Mouse (Mus musculus) forebrain, postnatal 0 days (tissue): ENCODE results near the gene Tcf7l1. TPM values are rescaled to one million over a fixed set of nuclear protein-coding genes. Genes with fewer than 3 reads are reported as not detected.

Source experiments
- ATAC-seq: fragments of 200-750 bp; cut with Nextera tagmentation; 2 replicates; pipeline ENCODE4 v1.8.0; 2017; ENCODE audit warnings: mild to moderate bottlenecking, moderate library complexity
- DNase-seq: peaks from one replicate; pipeline ENCODE4 v3.0.0-alpha.2; 2015
- H3K27ac ChIP-seq: fragments of 300-500 bp; sonication (generic); 2 replicates; pipeline ENCODE4 v1.5.1; 2014; ENCODE audit warnings: low read depth, mild to moderate bottlenecking, antibody characterized with exemption, low read length, moderate library complexity, mixed read lengths
- H3K27me3 ChIP-seq: fragments of 300-500 bp; sonication (generic); 2 replicates; pipeline ENCODE4 v1.6.1; 2014; ENCODE audit warnings: mild to moderate bottlenecking, low read length, mixed read lengths; ENCODE audit not compliant: insufficient read depth
- H3K36me3 ChIP-seq: fragments of 300-500 bp; sonication (generic); 2 replicates; pipeline ENCODE4 v1.6.1; 2014; ENCODE audit warnings: mild to moderate bottlenecking, moderate library complexity; ENCODE audit not compliant: insufficient read depth
- H3K4me1 ChIP-seq: fragments of 300-500 bp; sonication (generic); 2 replicates; pipeline ENCODE4 v1.6.1; 2014; ENCODE audit warnings: antibody characterized with exemption; ENCODE audit not compliant: insufficient read depth
- H3K4me2 ChIP-seq: fragments of 300-500 bp; sonication (generic); 2 replicates; pipeline ENCODE4 v1.6.1; 2014; ENCODE audit warnings: low read depth, mild to moderate bottlenecking, moderate library complexity
- H3K4me3 ChIP-seq: fragments of 300-500 bp; sonication (generic); 2 replicates; pipeline ENCODE4 v1.5.1; 2014; ENCODE audit warnings: low read depth, low read length, mixed read lengths
- H3K9ac ChIP-seq: fragments of 300-500 bp; sonication (generic); 2 replicates; pipeline ENCODE4 v1.6.1; 2014; ENCODE audit warnings: mild to moderate bottlenecking
- H3K9me3 ChIP-seq: fragments of 300-500 bp; sonication (generic); 2 replicates; pipeline ENCODE4 v1.6.1; 2016; ENCODE audit warnings: low read length
- CTCF ChIP-seq: sonication (generic); IDR thresholded peaks from 2 replicates; pipeline ENCODE4 v1.5.1; 2016; ENCODE audit warnings: antibody characterized with exemption, control low read depth, low read depth
- WGBS: fragments of 180-500 bp; shearing (Covaris S2); extraction: QIAGEN DNeasy Blood & Tissue Kit; methylation state at CpG from one replicate; pipeline ENCODE4 v1.1.7; 2014; 5-methylcytosine and 5-hydroxymethylcytosine counted together
- polyA plus RNA-seq: library from polyadenylated mRNA; unstranded; fragments of >200 nt; fragmentation: Nextera tagmentation; extraction: Ambion mirVana; gene quantifications from 2 replicates; pipeline ENCODE4 v1.2.1, GENCODE M21; 2015
- total RNA-seq: library from RNA; depleted of rRNA; stranded (reverse); fragments of >200 nt; gene quantifications from 2 replicates; pipeline ENCODE4 v1.2.3, GENCODE M21; 2014

The Tcf7l1 gene
- total and polyA plus RNA-seq, 2 experiments from 2014 or later, result 1.1 to 4.5 TPM

GRCm38 (mm10) chr6:72593914-72594313 lies 195.1 kb downstream of the Tcf7l1 start:
- no peak overlapping the region for H3K9ac ChIP-seq
- no peaks in the 10 kb centered on the region for H3K27me3 ChIP-seq
- no peak for TF ChIP-seq CTCF
- ATAC-seq, result no peak
- peaks cover 6% of the 10 kb centered on the region for H3K4me1 ChIP-seq
- no peak for DNase-seq
- H3K27ac ChIP-seq, result no peak overlapping the region
- H3K9me3 ChIP-seq, result no peaks in the 10 kb centered on the region
- H3K36me3 ChIP-seq, result no peaks in the 10 kb centered on the region
- 70% methylated on average over 5 of the region's 5 CpGs for WGBS
- no peak overlapping the region for H3K4me2 ChIP-seq
- no peak overlapping the region for H3K4me3 ChIP-seq

- Histone ChIP-seq H3K36me3 (no peaks in the 10 kb centered on the region), H3K4me1 (peaks cover 6% of the 10 kb centered on the region), H3K4me3 (no peak overlapping the region), H3K9me3 (no peaks in the 10 kb centered on the region), H3K27ac (no peak overlapping the region), H3K4me2 (no peak overlapping the region), H3K9ac (no peak overlapping the region), H3K27me3 (no peaks in the 10 kb centered on the region)
- 78% methylated on average over 6 of the region's 6 CpGs for WGBS
- no peak for DNase-seq
- no peak for TF ChIP-seq CTCF
- ATAC-seq, result no peak
Observed at GRCm38 (mm10) chr6:72593011-72593803, 195.8 kb downstream of the Tcf7l1 start.

- DNase-seq, result no peak
Observed at GRCm38 (mm10) chr6:72590111-72590510, 198.9 kb downstream of the Tcf7l1 start.

GRCm38 (mm10) chr6:72588307-72588706 lies 200.7 kb downstream of the Tcf7l1 start:
- H3K27me3 ChIP-seq, result no peaks in the 10 kb centered on the region
- no peak for TF ChIP-seq CTCF
- H3K9ac ChIP-seq, result no peak overlapping the region
- H3K27ac ChIP-seq, result no peak overlapping the region
- peaks cover 13% of the 10 kb centered on the region for H3K36me3 ChIP-seq
- H3K9me3 ChIP-seq, result no peaks in the 10 kb centered on the region
- DNase-seq (no peak), ATAC-seq (no peak)
- H3K4me1 ChIP-seq, result no peaks in the 10 kb centered on the region
- no peak overlapping the region for H3K4me3 ChIP-seq
- H3K4me2 ChIP-seq, result no peak overlapping the region

More at GRCm38 (mm10) chr6:72590111-72590510, 198.9 kb downstream of the Tcf7l1 start:
- Histone ChIP-seq H3K36me3 (peaks cover 7% of the 10 kb centered on the region), H3K4me3 (no peak overlapping the region), H3K27ac (no peak overlapping the region), H3K4me1 (no peaks in the 10 kb centered on the region), H3K4me2 (no peak overlapping the region), H3K9ac (no peak overlapping the region), H3K9me3 (no peaks in the 10 kb centered on the region), H3K27me3 (no peaks in the 10 kb centered on the region)
- ATAC-seq, result no peak
- TF ChIP-seq CTCF, result no peak

- H3K9me3 ChIP-seq, result no peaks in the 10 kb centered on the region
- 80% methylated on average over 3 of the region's 3 CpGs for WGBS
- TF ChIP-seq CTCF, result no peak
- H3K9ac ChIP-seq, result no peak overlapping the region
- no peaks in the 10 kb centered on the region for H3K4me1 ChIP-seq
- no peak for ATAC-seq
- H3K27me3 ChIP-seq, result no peaks in the 10 kb centered on the region
- peaks cover 13% of the 10 kb centered on the region for H3K36me3 ChIP-seq
- no peak for DNase-seq
- no peak overlapping the region for H3K27ac ChIP-seq
- no peak overlapping the region for H3K4me3 ChIP-seq
- no peak overlapping the region for H3K4me2 ChIP-seq
Observed at GRCm38 (mm10) chr6:72586701-72587100, 202.4 kb downstream of the Tcf7l1 start.

- ATAC-seq, result no peak
- 90% methylated on average over 11 of the region's 11 CpGs for WGBS
- no peak overlapping the region for H3K9ac ChIP-seq
Observed at GRCm38 (mm10) chr6:72584154-72584553, 204.9 kb downstream of the Tcf7l1 start.

GRCm38 (mm10) chr6:72583211-72583839 lies 205.7 kb downstream of the Tcf7l1 start:
- H3K4me3 ChIP-seq, result no peak overlapping the region
- no peak for TF ChIP-seq CTCF
- peaks cover 30% of the 10 kb centered on the region for H3K36me3 ChIP-seq
- no peak overlapping the region for H3K4me2 ChIP-seq
- ATAC-seq (no peak), DNase-seq (no peak)
- no peaks in the 10 kb centered on the region for H3K27me3 ChIP-seq
- H3K9ac ChIP-seq, result no peak overlapping the region
- H3K9me3 ChIP-seq, result no peaks in the 10 kb centered on the region
- 86% methylated on average over 4 of the region's 4 CpGs for WGBS
- no peaks in the 10 kb centered on the region for H3K4me1 ChIP-seq
- no peak overlapping the region for H3K27ac ChIP-seq

More at GRCm38 (mm10) chr6:72584154-72584553, 204.9 kb downstream of the Tcf7l1 start:
- Histone ChIP-seq H3K27ac (no peak overlapping the region), H3K36me3 (peaks cover 24% of the 10 kb centered on the region), H3K4me1 (no peaks in the 10 kb centered on the region), H3K4me3 (no peak overlapping the region), H3K4me2 (no peak overlapping the region), H3K9me3 (no peaks in the 10 kb centered on the region), H3K27me3 (no peaks in the 10 kb centered on the region)
- no peak for TF ChIP-seq CTCF
- DNase-seq, result no peak
